Comparison of ENCODE assay signal across 8 mouse cellular contexts in genomic region chr3:146107921-146108571, GRCm38 (mm10). TPM values are rescaled to one million over a fixed set of nuclear protein-coding genes. Genes with fewer than 3 reads are reported as not detected.
DNase-seq lines count a peak whose midpoint lies in the region; ATAC-seq lines count a peak whose summit lies in the region.

TSS of gene Wdr63 (minus strand) at chr3:146108130.

- peaks cover 8% of the 10 kb centered on the region for H3K9me3 ChIP-seq in erythroblast, embryonic 14.5 days (ENCODE audit: control insufficient read depth, low read length)
- no peaks in the 10 kb centered on the region for H3K9me3 ChIP-seq in intestine, embryonic 14.5 days (ENCODE audit: control insufficient read depth, low read length)

- H3K79me2 ChIP-seq in macrophage (ENCODE audit: inconsistent target): no peaks in the 10 kb centered on the region

- WGBS in intestine, embryonic 14.5 days: 13% methylated on average over 18 of the region's 18 CpGs
- WGBS in macrophage (ENCODE audit: missing documents): 20% methylated on average over 18 of the region's 18 CpGs

- H3K4me2 ChIP-seq in intestine, embryonic 14.5 days (ENCODE audit: low read length): peak within 1 kb of the TSS; percentile 94

- no peak for ATAC-seq in erythroblast, adult 5-6 weeks (replicated peaks; ENCODE audit: low FRiP score, poor library complexity, severe bottlenecking)
- ATAC-seq in intestine, embryonic 14.5 days (replicated peaks; ENCODE audit: low FRiP score, low TSS enrichment, low read depth): peak; percentile 92

- no peak within 1 kb of the TSS for H3K27ac ChIP-seq in intestine, embryonic 14.5 days (ENCODE audit: low read depth)
- H3K27ac ChIP-seq in macrophage: peak within 1 kb of the TSS; percentile 94

- peaks cover 21% of the 10 kb centered on the region for H3K27me3 ChIP-seq in erythroblast, embryonic 14.5 days (ENCODE audit: control insufficient read depth)
- no peaks in the 10 kb centered on the region for H3K27me3 ChIP-seq in intestine, embryonic 14.5 days (replicated peaks; ENCODE audit: control insufficient read depth, insufficient read depth, low read length)

- peak; percentile 23 for DNase-seq in cerebellum, adult 9-10 months
- peak; percentile 55 to 64 for DNase-seq in frontal cortex, postnatal 10 days (ENCODE audit: low spot score in 2 of 2)
- DNase-seq in intestine, embryonic 14.5 days (ENCODE audit: low spot score): peak; percentile 75
- peak; percentile 12 to 79 for DNase-seq in left cerebral cortex, adult 8-10 months (ENCODE audit: low spot score in 2 of 2)
- peak; percentile 83 to 94 for DNase-seq in right cerebral cortex, postnatal 10 days (ENCODE audit: low spot score in 2 of 2)

- no peaks in the 10 kb centered on the region for H3K36me3 ChIP-seq in erythroblast, embryonic 14.5 days (ENCODE audit: control insufficient read depth)
- H3K36me3 ChIP-seq in intestine, embryonic 14.5 days (ENCODE audit: control insufficient read depth, insufficient read depth, low read length): no peaks in the 10 kb centered on the region
- H3K36me3 ChIP-seq in macrophage (ENCODE audit: inconsistent target): no peaks in the 10 kb centered on the region

- H3K9ac ChIP-seq in intestine, embryonic 14.5 days (ENCODE audit: low read length): peak within 1 kb of the TSS; percentile 38

- no peaks in the 10 kb centered on the region; the same call in none of the 2 replicates for H3K4me1 ChIP-seq in erythroblast, embryonic 14.5 days (ENCODE audit: control insufficient read depth)
- no peaks in the 10 kb centered on the region for H3K4me1 ChIP-seq in intestine, embryonic 14.5 days (replicated peaks; ENCODE audit: control insufficient read depth, insufficient read depth, low read length)

- H3K4me3 ChIP-seq in erythroblast, embryonic 14.5 days (replicated peaks): peak within 1 kb of the TSS; percentile 33
- peak within 1 kb of the TSS; percentile 47 for H3K4me3 ChIP-seq in intestine, embryonic 14.5 days (ENCODE audit: low read depth, low read length)
- H3K4me3 ChIP-seq in macrophage (ENCODE audit: inconsistent target): peak within 1 kb of the TSS; percentile 49

RNA-seq across cellular contexts. Expression of gene Wdr63, which starts in this region (rescaled TPM):
- polyA plus RNA-seq in erythroblast, embryonic 14.5 days (2012): not detected in 2 replicates
- not detected in 2 replicates for total RNA-seq in erythroblast, adult 5-6 weeks (2015; ENCODE audit: low replicate concordance)
- total RNA-seq in erythroblast, adult 5-6 weeks (2017; ENCODE audit: low replicate concordance): not detected in 2 replicates
- polyA plus RNA-seq in intestine, embryonic 14.5 days (2014; fragmentation: Nextera tagmentation; extraction: Ambion mirVana): 0.17 TPM in 1 of 2 replicates, not detected in the other
- 1 to 10 TPM in 1 of 4 experiments, under 1 TPM in 3; 0.21 to 1.5 (median 0.29) TPM for total RNA-seq in left cerebral cortex, adult 8-10 months (2022)
- total RNA-seq in macrophage (2018; cell fraction: chromatin; rRNA removed): 1 to 10 TPM in 9 of 26 experiments, under 1 TPM in 16, not detected in 1; 0.22 to 2.2 (median 0.74) TPM
- under 1 TPM; 0.06 to 0.58 (median 0.14) TPM for total RNA-seq in macrophage (2018; cell fraction: cytosol; rRNA removed)
- 1 to 10 TPM in 2 of 26 experiments, under 1 TPM in 23, not detected in 1; 0.17 to 1.9 (median 0.45) TPM for total RNA-seq in macrophage (2018; cell fraction: nucleus; rRNA removed)
- 0.07 to 0.27 TPM (median 0.10 TPM) in 3 replicates for polyA plus RNA-seq in macrophage (2018)

Comparison
In these comparisons a context has a peak if more than half of its experiments do, and no peak if none do; other contexts are left out.
1. Peak in DNase-seq, ATAC-seq, H3K4me3 ChIP-seq, H3K9ac ChIP-seq and H3K4me2 ChIP-seq in intestine, embryonic 14.5 days; RNA of the gene not detected or under 1 TPM.
2. DNase-seq: peak in every context shown above with its lines; median percentile 88 in right cerebral cortex, postnatal 10 days; 75 in intestine, embryonic 14.5 days; 60 in frontal cortex, postnatal 10 days; 46 in left cerebral cortex, adult 8-10 months; 23 in cerebellum, adult 9-10 months.